In genomic region chr9:107027586-107027985, GRCm38 (mm10) we compare ENCODE assay signal across 19 mouse cellular contexts.
DNase-seq lines count a peak whose midpoint lies in the region; ATAC-seq and TF ChIP-seq lines count a peak whose summit lies in the region.
"Had no signal": no experiment of that assay in that cellular context is flagged by ENCODE, and none has a peak within 500 bp of the region (broad histone marks: within the 10 kb centered on the region; RNA-seq: fewer than 3 reads in every experiment).

No protein-coding gene starts in this region.

- H3K9me3 ChIP-seq in hindbrain, postnatal 0 days (ENCODE audit: low read length): no peaks in the 10 kb centered on the region
- H3K9me3 ChIP-seq in hindbrain, embryonic 11.5 days (ENCODE audit: control insufficient read depth, low read length): no peaks in the 10 kb centered on the region
- H3K9me3 ChIP-seq: embryonic facial prominence, embryonic 15.5 days; forebrain, embryonic 10.5 days; hindbrain, embryonic 13.5 days; intestine, embryonic 15.5 days; limb, embryonic 12.5 days; liver, embryonic 13.5 days; lung, embryonic 15.5 days; midbrain, embryonic 15.5 days had no signal

- peak; percentile 7 for DNase-seq in hindbrain, postnatal 0 days (ENCODE audit: low spot score)
- no peak for DNase-seq in hindbrain, embryonic 11.5 days (ENCODE audit: low spot score)
- peak; percentile 22 for DNase-seq in right cerebral cortex, postnatal 14 days
- DNase-seq in right cerebral cortex, adult 18-20 months: no peak
- DNase-seq in cerebellum, adult 9-10 months: peak; percentile 50
- no peak for DNase-seq in layer of hippocampus, postnatal 25 days (ENCODE audit: extremely low spot score in 1 of 2, low spot score in 1 of 2)
- DNase-seq in adrenal gland, postnatal 36 days: no peak
- DNase-seq: gastrocnemius, postnatal 10 days; liver, embryonic 13.5 days; right cerebral cortex, postnatal 4 days had no signal

- H3K27ac ChIP-seq in hindbrain, postnatal 0 days: no peak overlapping the region
- no peak overlapping the region for H3K27ac ChIP-seq in hindbrain, embryonic 11.5 days (ENCODE audit: low read depth, low read length)
- H3K27ac ChIP-seq: embryonic facial prominence, embryonic 15.5 days; forebrain, embryonic 10.5 days; hindbrain, embryonic 13.5 days; intestine, embryonic 15.5 days; layer of hippocampus, adult 2 months; left cerebral cortex, adult 2 months; limb, embryonic 12.5 days; liver, embryonic 13.5 days; lung, embryonic 15.5 days; midbrain, embryonic 15.5 days had no signal

- 79% methylated on average over 2 of the region's 2 CpGs for WGBS in hindbrain, postnatal 0 days
- WGBS in hindbrain, embryonic 11.5 days: 71% methylated on average over 2 of the region's 2 CpGs

- no peak overlapping the region for H3K4me3 ChIP-seq in hindbrain, postnatal 0 days (ENCODE audit: low read length)
- H3K4me3 ChIP-seq in hindbrain, embryonic 11.5 days (ENCODE audit: low read depth, low read length): no peak overlapping the region
- H3K4me3 ChIP-seq: embryonic facial prominence, embryonic 15.5 days; forebrain, embryonic 10.5 days; hindbrain, embryonic 13.5 days; intestine, embryonic 15.5 days; layer of hippocampus, adult 2 months; left cerebral cortex, adult 2 months; limb, embryonic 12.5 days; liver, embryonic 13.5 days; lung, embryonic 15.5 days; midbrain, embryonic 15.5 days had no signal

- H3K4me1 ChIP-seq in hindbrain, postnatal 0 days (ENCODE audit: insufficient read depth, low read length): no peaks in the 10 kb centered on the region
- H3K4me1 ChIP-seq in hindbrain, embryonic 11.5 days (replicated peaks; ENCODE audit: control insufficient read depth, insufficient read depth, low read length): no peaks in the 10 kb centered on the region
- H3K4me1 ChIP-seq: embryonic facial prominence, embryonic 15.5 days; forebrain, embryonic 10.5 days; hindbrain, embryonic 13.5 days; intestine, embryonic 15.5 days; limb, embryonic 12.5 days; liver, embryonic 13.5 days; lung, embryonic 15.5 days; midbrain, embryonic 15.5 days had no signal

- ATAC-seq in hindbrain, postnatal 0 days: no peak
- no peak for ATAC-seq in hindbrain, embryonic 11.5 days (ENCODE audit: low FRiP score)
- ATAC-seq: intestine, embryonic 15.5 days; midbrain, embryonic 15.5 days had no signal

- H3K4me2 ChIP-seq in hindbrain, postnatal 0 days (ENCODE audit: low read depth, low read length): no peak overlapping the region
- no peak overlapping the region for H3K4me2 ChIP-seq in hindbrain, embryonic 11.5 days (replicated peaks; ENCODE audit: low read depth, low read length)
- H3K4me2 ChIP-seq: embryonic facial prominence, embryonic 15.5 days; hindbrain, embryonic 13.5 days; intestine, embryonic 15.5 days; limb, embryonic 12.5 days; liver, embryonic 13.5 days; lung, embryonic 15.5 days; midbrain, embryonic 15.5 days had no signal

- TF ChIP-seq CTCF in hindbrain, postnatal 0 days (IDR thresholded peaks at IDR 0.05; ENCODE audit: low read depth): no peak

- H3K9ac ChIP-seq in hindbrain, postnatal 0 days (replicated peaks; ENCODE audit: low read length): no peak overlapping the region
- no peak overlapping the region for H3K9ac ChIP-seq in hindbrain, embryonic 11.5 days (ENCODE audit: low read depth, low read length)
- H3K9ac ChIP-seq: embryonic facial prominence, embryonic 15.5 days; hindbrain, embryonic 13.5 days; intestine, embryonic 15.5 days; limb, embryonic 12.5 days; liver, embryonic 13.5 days; lung, embryonic 15.5 days; midbrain, embryonic 15.5 days had no signal

- H3K36me3 ChIP-seq in hindbrain, postnatal 0 days (ENCODE audit: insufficient read depth, low read length): no peaks in the 10 kb centered on the region
- no peaks in the 10 kb centered on the region for H3K36me3 ChIP-seq in hindbrain, embryonic 11.5 days (ENCODE audit: control insufficient read depth, insufficient read depth, low read length)
- H3K36me3 ChIP-seq: embryonic facial prominence, embryonic 15.5 days; forebrain, embryonic 10.5 days; intestine, embryonic 15.5 days; limb, embryonic 12.5 days; liver, embryonic 13.5 days; lung, embryonic 15.5 days; midbrain, embryonic 15.5 days had no signal

- no peaks in the 10 kb centered on the region for H3K27me3 ChIP-seq in hindbrain, postnatal 0 days (ENCODE audit: insufficient read depth, low read length)
- H3K27me3 ChIP-seq in hindbrain, embryonic 11.5 days (ENCODE audit: control insufficient read depth, insufficient read depth, low read length): no peaks in the 10 kb centered on the region
- H3K27me3 ChIP-seq: embryonic facial prominence, embryonic 15.5 days; hindbrain, embryonic 13.5 days; intestine, embryonic 15.5 days; limb, embryonic 12.5 days; liver, embryonic 13.5 days; lung, embryonic 15.5 days; midbrain, embryonic 15.5 days had no signal

Comparison
In these comparisons a context has a peak if more than half of its experiments do, and no peak if none do; other contexts are left out.
1. DNase-seq: peak in hindbrain, postnatal 0 days (single experiment), right cerebral cortex, postnatal 14 days (single experiment) and cerebellum, adult 9-10 months (single experiment); none in hindbrain, embryonic 11.5 days (single experiment), right cerebral cortex, adult 18-20 months (single experiment), layer of hippocampus, postnatal 25 days (0 of 2) and adrenal gland, postnatal 36 days (0 of 2).